Mouse (Mus musculus): ENCODE results near the gene Fxyd3.

Fxyd3 gene

GRCm38 (mm10) chr7:31098697-31099611 is 22.4 kb upstream of the Fxyd3 start:
- in situ Hi-C loops (cut with MboI), result loop anchor here (5.0 kb wide), 1 partner anchor 42 kb away; the partner anchor contains the start of genes Fxyd1 and Lgi4

- in situ Hi-C loops (cut with MboI), result loop anchor here (5.0 kb wide), 1 partner anchor 40 kb away; the partner anchor contains the start of genes Fxyd1 and Lgi4
These were observed 21.2 kb upstream of the Fxyd3 start for GRCm38 (mm10) chr7:31097583-31098248.

GRCm38 (mm10) chr7:31096892-31097564 is 20.5 kb upstream of the Fxyd3 start:
- in situ Hi-C loops (cut with MboI), result loop anchor here (5.0 kb wide), 1 partner anchor 40 kb away; the partner anchor contains the start of genes Fxyd1 and Lgi4

- in situ Hi-C loops (cut with MboI), result loop anchor here (5.0 kb wide), 1 partner anchor 38 kb away; the partner anchor contains the start of genes Fxyd1 and Lgi4
These were observed 18.4 kb upstream of the Fxyd3 start for GRCm38 (mm10) chr7:31094774-31095501.

- in situ Hi-C loops (cut with MboI), result no loop called here
These were observed 13.2 kb upstream of the Fxyd3 start for GRCm38 (mm10) chr7:31089721-31090120.

- in situ Hi-C loops (cut with MboI), result no loop called here
These were observed 11.7 kb upstream of the Fxyd3 start for GRCm38 (mm10) chr7:31088206-31088605.

GRCm38 (mm10) chr7:31087262-31087661 is 10.8 kb upstream of the Fxyd3 start:
- in situ Hi-C loops (cut with MboI), result no loop called here

- in situ Hi-C loops (cut with MboI), result no loop called here
These were observed 9.8 kb upstream of the Fxyd3 start for GRCm38 (mm10) chr7:31086175-31086755.

- in situ Hi-C loops (cut with MboI), result no loop called here
These were observed 8.7 kb upstream of the Fxyd3 start for GRCm38 (mm10) chr7:31085171-31085570.

GRCm38 (mm10) chr7:31084140-31084539 is 7.6 kb upstream of the Fxyd3 start:
- in situ Hi-C loops (cut with MboI), result no loop called here

- in situ Hi-C loops (cut with MboI), result no loop called here
These were observed 6.5 kb upstream of the Fxyd3 start for GRCm38 (mm10) chr7:31082831-31083588.

- in situ Hi-C loops (cut with MboI), result no loop called here
These were observed 5.6 kb upstream of the Fxyd3 start for GRCm38 (mm10) chr7:31082106-31082505.

- in situ Hi-C loops (cut with MboI), result no loop called here
These were observed 4.6 kb upstream of the Fxyd3 start for GRCm38 (mm10) chr7:31081106-31081505.

- in situ Hi-C loops (cut with MboI), result no loop called here
These were observed 4.1 kb upstream of the Fxyd3 start for GRCm38 (mm10) chr7:31080611-31081010.

GRCm38 (mm10) chr7:31079670-31080069 is 3.2 kb upstream of the Fxyd3 start:
- in situ Hi-C loops (cut with MboI), result no loop called here

GRCm38 (mm10) chr7:31077885-31078445 is 1.5 kb upstream of the Fxyd3 start:
- in situ Hi-C loops (cut with MboI), result no loop called here

- in situ Hi-C loops (cut with MboI), result no loop called here
These were observed 966 bp upstream of the Fxyd3 start for GRCm38 (mm10) chr7:31077470-31077869.

- in situ Hi-C loops (cut with MboI), result no loop called here
These were observed 1.8 kb downstream of the Fxyd3 start for GRCm38 (mm10) chr7:31074713-31075069.

- in situ Hi-C loops (cut with MboI), result no loop called here
These were observed 2.3 kb downstream of the Fxyd3 start for GRCm38 (mm10) chr7:31074061-31074712.

- in situ Hi-C loops (cut with MboI), result no loop called here
These were observed 3.0 kb downstream of the Fxyd3 start for GRCm38 (mm10) chr7:31073546-31073945.

Data from mature B cell (primary cell).